Mouse (Mus musculus): ENCODE measurements around the gene Kctd19.

GRCm38 (mm10) chr8:105403467-105403866 lies 9.8 kb downstream of the Kctd19 start:
- no peak for TF ChIP-seq CTCF (IDR thresholded peaks at IDR 0.05; ENCODE audit: low read depth)
- no peak for TF ChIP-seq EP300 (IDR thresholded peaks at IDR 0.05; ENCODE audit: low read depth)

Data from liver, embryonic 14.5 days (tissue).